Mouse (Mus musculus): Measurements from ENCODE around the gene Fap. TPM values are rescaled to one million over a fixed set of nuclear protein-coding genes. Genes with fewer than 3 reads are reported as not detected.

Fap gene
- 1 to 10 TPM; 3.6 to 4.4 TPM for total RNA-seq (2021)

DNA sequence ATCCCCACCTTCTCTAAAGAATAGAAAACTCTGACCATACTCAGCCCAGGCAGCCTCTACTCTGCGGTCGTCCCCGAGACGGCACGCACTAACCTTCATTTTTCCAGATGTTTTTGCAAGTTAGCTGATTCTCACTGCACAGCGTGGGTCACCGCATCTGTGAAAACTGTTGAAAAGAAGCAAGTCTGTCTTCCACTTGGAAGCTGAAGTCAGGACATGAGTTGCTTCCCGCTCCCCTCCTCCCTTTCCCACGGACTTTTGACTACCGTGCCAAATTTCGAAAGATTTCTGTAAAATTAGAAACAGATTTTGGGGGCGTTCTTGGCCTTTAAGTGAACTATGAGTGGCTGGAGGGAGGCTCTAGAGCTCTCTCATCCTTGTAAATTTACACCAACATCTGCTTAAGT is at the start of gene Fap:
TSS of gene Fap (minus strand) at position 323 of the 407 bp plus-strand sequence.
- intact Hi-C loops (cut with DNase I) = loop anchor here (2.0 to 5.0 kb wide), 4 partner anchors 25 to 116 kb away; no protein-coding TSS in a partner anchor

GRCm38 (mm10) chr2:62623024-62623441 is 49.2 kb upstream of the Fap start:
- peak; percentile 14 to 25 for DNase-seq (ENCODE audit: low spot score in 2 of 2)
- intact Hi-C loops (cut with DNase I) = no loop called here

More for the DNA sequence above, at the start of gene Fap:
- DNase-seq (ENCODE audit: low spot score in 2 of 2) = peak in 1 of 2 experiments; percentile 20

GRCm38 (mm10) chr2:62619679-62620078 is 45.8 kb upstream of the Fap start:
- DNase-seq (ENCODE audit: low spot score in 2 of 2) = no peak
- intact Hi-C loops (cut with DNase I) = no loop called here

- intact Hi-C loops (cut with DNase I) = no loop called here
- DNase-seq (ENCODE audit: low spot score in 2 of 2) = no peak
Observed at GRCm38 (mm10) chr2:62618934-62619341, 45.1 kb upstream of the Fap start.

DNA sequence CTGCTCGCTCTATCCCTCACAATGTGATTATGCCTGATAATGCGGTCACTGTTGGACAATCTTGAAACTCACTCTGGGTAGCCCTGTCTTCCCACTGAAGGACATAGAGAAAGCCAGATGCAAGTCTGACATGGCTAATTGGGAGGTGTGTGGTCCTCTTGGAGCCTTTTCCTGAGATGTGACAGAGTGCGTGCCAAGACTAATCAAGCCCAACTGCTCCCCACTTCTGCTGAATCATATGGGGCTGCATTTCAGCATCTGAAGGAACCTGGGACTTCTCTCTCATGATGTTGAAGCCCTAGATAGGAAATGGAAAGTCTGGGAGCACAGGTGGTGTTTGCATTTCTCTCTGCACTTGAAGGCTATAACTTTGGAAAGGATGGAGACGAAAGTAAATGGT is 39.3 kb upstream of the Fap start:
- no peak for DNase-seq (ENCODE audit: low spot score in 2 of 2)
- intact Hi-C loops (cut with DNase I) = no loop called here

- intact Hi-C loops (cut with DNase I) = no loop called here
- no peak for DNase-seq (ENCODE audit: low spot score in 2 of 2)
Observed at GRCm38 (mm10) chr2:62606205-62606604, 32.3 kb upstream of the Fap start.

DNA sequence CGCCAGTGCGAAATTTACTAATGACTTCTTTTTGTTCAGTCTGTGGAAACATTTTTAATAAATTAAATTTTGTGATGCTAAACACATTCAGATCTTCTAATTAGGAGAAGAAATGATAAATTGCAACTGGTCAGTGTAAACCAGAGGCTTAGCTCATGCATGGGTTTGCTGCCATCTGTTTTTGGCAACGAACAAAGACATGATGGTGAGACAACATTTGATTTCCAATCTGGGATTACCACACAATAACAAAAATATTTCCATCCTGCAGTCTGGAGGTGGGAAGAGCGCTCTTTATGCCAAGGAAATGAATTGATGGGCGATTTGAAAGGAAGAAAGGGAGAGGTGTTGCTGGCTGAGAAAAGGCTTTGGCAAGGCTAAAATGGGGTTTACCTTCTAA is 29.7 kb upstream of the Fap start:
- DNase-seq (ENCODE audit: low spot score in 2 of 2) = no peak
- intact Hi-C loops (cut with DNase I) = no loop called here

DNA sequence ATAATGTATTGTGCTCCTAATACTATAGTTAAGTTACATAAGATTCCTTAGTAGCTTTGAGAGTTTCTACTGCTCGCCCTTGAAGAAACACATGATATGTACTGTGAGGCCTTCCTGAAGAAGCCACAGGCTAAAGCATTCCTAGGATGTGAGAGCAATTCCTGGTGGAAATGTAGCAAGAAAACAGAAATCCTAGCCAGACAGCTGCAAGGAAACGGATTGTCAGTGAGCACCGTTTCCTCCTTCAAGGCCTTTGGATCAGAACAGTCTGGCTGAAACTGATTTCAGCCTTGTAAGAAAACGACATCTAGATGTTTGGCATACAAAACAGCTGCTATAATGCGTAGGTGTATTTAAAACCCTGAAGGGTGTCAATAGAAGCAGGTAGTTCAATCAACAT is 22.7 kb upstream of the Fap start:
- intact Hi-C loops (cut with DNase I) = no loop called here
- no peak for DNase-seq (ENCODE audit: low spot score in 2 of 2)

- DNase-seq (ENCODE audit: low spot score in 2 of 2) = no peak
Observed at GRCm38 (mm10) chr2:62594491-62594890, 20.6 kb upstream of the Fap start.

GRCm38 (mm10) chr2:62591555-62591954 is 17.7 kb upstream of the Fap start:
- intact Hi-C loops (cut with DNase I) = no loop called here
- no peak for DNase-seq (ENCODE audit: low spot score in 2 of 2)

More at GRCm38 (mm10) chr2:62594491-62594890, 20.6 kb upstream of the Fap start:
- intact Hi-C loops (cut with DNase I) = no loop called here

DNA sequence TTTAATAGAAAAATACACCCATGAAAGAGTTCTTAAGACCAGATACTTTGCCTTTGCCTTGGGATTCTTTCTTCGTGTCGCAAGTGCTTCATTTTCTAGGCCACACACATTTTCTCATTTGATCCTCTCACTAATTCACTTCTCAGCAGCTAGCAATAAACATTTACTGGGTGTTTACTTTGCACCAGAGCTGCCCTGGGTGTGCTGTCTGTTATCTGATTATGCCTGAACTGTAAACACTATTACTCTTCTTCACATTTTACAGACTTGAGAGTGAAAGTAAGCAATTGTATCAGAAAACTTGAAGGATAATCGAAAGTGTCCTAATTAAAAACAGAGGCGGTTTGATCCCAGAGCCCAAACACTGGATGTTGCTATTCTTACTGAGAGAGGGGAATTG is 15.5 kb upstream of the Fap start:
- intact Hi-C loops (cut with DNase I) = no loop called here
- no peak for DNase-seq (ENCODE audit: low spot score in 2 of 2)

- no peak for DNase-seq (ENCODE audit: low spot score in 2 of 2)
Observed at GRCm38 (mm10) chr2:62585769-62586168, 11.9 kb upstream of the Fap start.

GRCm38 (mm10) chr2:62574962-62575361 is 1.1 kb upstream of the Fap start:
- no peak for DNase-seq (ENCODE audit: low spot score in 2 of 2)
- intact Hi-C loops (cut with DNase I) = loop anchor here (2.0 to 5.0 kb wide), 2 partner anchors 52 to 118 kb away; no protein-coding TSS in a partner anchor

More at GRCm38 (mm10) chr2:62585769-62586168, 11.9 kb upstream of the Fap start:
- intact Hi-C loops (cut with DNase I) = no loop called here

- intact Hi-C loops (cut with DNase I) = loop anchor here (2.0 to 5.0 kb wide), 2 partner anchors 53 to 117 kb away; no protein-coding TSS in a partner anchor
- peak; percentile 40 to 84 for DNase-seq (ENCODE audit: low spot score in 2 of 2)
Observed at GRCm38 (mm10) chr2:62574250-62574649, 375 bp upstream of the Fap start.

DNA sequence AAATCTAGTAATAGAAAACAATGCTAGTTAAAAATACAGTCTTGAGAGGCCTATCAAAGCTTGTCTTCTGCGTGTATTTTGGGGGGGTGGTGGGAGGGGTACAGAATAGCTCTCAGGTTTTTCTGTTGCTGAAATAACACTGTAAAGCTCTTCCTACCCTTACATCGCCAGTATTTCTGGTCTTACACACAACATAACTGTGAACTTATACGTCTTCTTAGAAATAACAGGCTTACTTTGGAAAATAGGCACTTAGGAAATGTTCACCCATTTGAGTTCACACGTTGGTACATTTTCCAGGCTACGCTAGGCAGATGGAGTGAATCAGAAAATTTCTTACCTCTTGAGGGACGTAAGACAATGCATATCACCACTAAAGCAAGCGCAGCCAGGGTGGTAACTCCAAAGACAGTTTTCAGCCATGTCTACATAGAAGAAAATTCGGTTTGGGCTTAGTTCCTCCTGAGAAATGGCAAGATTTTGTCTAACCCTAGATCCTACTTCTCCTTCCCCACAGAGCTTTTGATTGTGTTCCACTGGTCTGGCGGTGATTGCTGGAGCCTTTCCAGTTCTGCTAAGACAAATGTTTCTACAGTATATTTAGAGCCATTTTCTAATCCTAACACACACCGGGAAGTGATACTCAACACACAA is 649 bp downstream of the Fap start:
- intact Hi-C loops (cut with DNase I) = loop anchor here (2.0 to 5.0 kb wide), 3 partner anchors 24 to 116 kb away; no protein-coding TSS in a partner anchor
- DNase-seq (ENCODE audit: low spot score in 2 of 2) = peak; percentile 15 to 76

DNA sequence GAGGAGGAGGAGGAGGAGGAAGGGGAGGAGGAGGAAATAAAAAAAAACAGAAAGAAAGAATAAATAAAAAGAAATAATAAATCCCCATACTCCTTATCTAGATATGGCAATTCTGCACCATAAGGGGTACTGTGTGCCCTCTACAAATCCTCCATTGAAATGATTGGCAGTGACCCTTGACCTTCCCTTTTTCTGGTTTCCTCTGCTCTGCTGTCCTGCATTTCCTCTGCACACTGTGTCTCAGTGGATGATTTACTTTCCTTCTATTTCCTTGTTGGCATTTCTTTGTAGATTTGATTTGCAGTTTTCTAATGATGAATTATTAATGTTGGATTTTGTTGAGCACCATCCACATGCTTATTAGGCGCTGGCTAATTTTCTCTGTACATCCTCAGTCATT is 9.2 kb downstream of the Fap start:
- intact Hi-C loops (cut with DNase I) = no loop called here

GRCm38 (mm10) chr2:62562661-62563485 is 11.0 kb downstream of the Fap start:
- intact Hi-C loops (cut with DNase I) = no loop called here
- DNase-seq (ENCODE audit: low spot score in 2 of 2) = no peak

More for the DNA sequence above, 9.2 kb downstream of the Fap start:
- no peak for DNase-seq (ENCODE audit: low spot score in 2 of 2)

GRCm38 (mm10) chr2:62557417-62557816 is 16.5 kb downstream of the Fap start:
- DNase-seq (ENCODE audit: low spot score in 2 of 2) = no peak
- intact Hi-C loops (cut with DNase I) = no loop called here

DNA sequence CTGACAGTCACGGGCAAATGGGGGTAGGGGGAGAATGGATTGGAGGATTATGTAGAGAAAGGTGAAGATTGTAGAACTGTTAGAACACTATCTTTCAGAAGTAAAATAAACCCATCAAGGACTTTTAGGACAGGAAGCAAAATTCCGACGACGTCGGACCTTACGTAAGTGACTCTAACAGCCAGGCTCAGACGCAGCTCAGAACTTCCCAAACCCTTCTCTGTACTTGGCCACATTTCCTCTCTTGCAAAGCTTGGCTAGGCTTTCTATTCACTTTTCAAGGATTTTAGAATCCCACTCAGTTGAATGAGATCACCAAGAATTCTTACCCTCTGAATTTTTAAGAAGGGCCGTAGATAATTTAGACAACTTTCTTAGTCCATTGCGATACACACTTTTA is 17.5 kb downstream of the Fap start:
- intact Hi-C loops (cut with DNase I) = no loop called here

GRCm38 (mm10) chr2:62549659-62550058 is 24.2 kb downstream of the Fap start:
- intact Hi-C loops (cut with DNase I) = loop anchor here (2.0 kb wide), 2 partner anchors 23 to 77 kb away; no protein-coding TSS in a partner anchor
- DNase-seq (ENCODE audit: low spot score in 2 of 2) = no peak

More for the DNA sequence above, 17.5 kb downstream of the Fap start:
- DNase-seq (ENCODE audit: low spot score in 2 of 2) = peak in 1 of 2 experiments; percentile 42
